Mouse (Mus musculus) myocyte (in vitro differentiated cells): ENCODE results near the gene Ugt1a2.

Experiments
- CEBPB ChIP-seq: IDR thresholded peaks from 2 replicates; pipeline ENCODE4 v1.6.1; 2011; ENCODE audit warnings: mild to moderate bottlenecking, moderate library complexity; ENCODE audit not compliant: poor library complexity, insufficient read depth, severe bottlenecking
- E2F4 ChIP-seq: IDR thresholded peaks from one replicate; pipeline ENCODE4 v1.6.1; 2011; ENCODE audit warnings: mild to moderate bottlenecking, control low read depth, moderate library complexity; ENCODE audit not compliant: insufficient read depth
- MYOD1 ChIP-seq, 3 experiments: IDR thresholded peaks; one replicate each; pipeline ENCODE4 v1.6.1; 2011; ENCODE audit warnings: control low read depth in 2 of 3, low read depth in 2 of 3, mild to moderate bottlenecking in 2 of 3, moderate library complexity in 1 of 3; ENCODE audit not compliant: insufficient read length in 2 of 3, control insufficient read depth in 1 of 3
- POLR2A ChIP-seq: IDR thresholded peaks from one replicate; pipeline ENCODE4 v1.6.1; 2011; ENCODE audit warnings: low read depth, mild to moderate bottlenecking, control low read depth, moderate library complexity; ENCODE audit not compliant: insufficient read length
- POLR2AphosphoS2 ChIP-seq: IDR thresholded peaks from one replicate; pipeline ENCODE4 v1.6.1; 2011; ENCODE audit warnings: low read depth, control low read depth; ENCODE audit not compliant: insufficient read length
- USF1 ChIP-seq: IDR thresholded peaks from one replicate; pipeline ENCODE4 v1.6.1; 2011; ENCODE audit warnings: low read depth, mild to moderate bottlenecking, control low read depth, moderate library complexity

DNA sequence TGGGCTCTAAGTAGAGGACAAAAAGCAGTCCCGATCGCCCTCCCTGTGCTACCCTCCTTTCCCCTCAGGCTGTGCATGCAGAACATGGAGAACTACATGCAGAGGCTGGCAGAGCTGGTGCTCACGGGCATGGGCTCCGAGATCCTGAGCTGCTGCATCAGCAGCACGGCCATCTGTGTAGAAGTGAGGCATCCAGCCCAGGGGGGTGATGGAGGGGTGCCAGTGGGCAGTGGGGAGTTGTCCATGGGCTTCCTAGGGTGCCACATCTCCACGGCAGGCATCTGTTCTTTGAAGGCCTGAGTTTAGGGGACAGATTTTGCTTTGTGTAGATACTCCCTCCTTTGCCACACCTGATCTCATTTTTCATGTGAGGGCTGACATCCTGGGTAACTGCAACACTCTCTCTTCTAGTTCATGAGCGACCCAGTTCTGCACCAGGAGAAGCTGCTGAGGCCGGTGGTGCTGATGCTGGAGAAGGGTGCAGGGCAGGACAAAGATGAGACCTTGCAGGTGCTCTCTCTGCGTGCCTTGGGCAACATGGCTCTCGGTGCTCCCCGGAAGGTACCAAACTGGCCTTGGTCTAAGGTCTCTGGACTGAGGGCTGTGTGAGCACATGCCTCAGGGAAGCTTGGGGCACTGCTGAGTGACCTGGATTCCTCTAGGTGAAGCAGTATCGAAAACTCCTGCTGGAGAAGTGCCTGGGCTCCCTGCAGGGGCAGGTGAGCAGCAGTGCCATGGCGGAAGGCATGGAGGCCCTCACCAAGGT lies 55.8 kb downstream of the Ugt1a2 start:
- TF ChIP-seq USF1 (no peak), MYOD1 (IDR thresholded peaks at IDR 0.05; ENCODE audit: control insufficient read depth in 1 of 3, insufficient read length in 2 of 3, low read depth in 2 of 3) (no peak), POLR2A (no peak), CEBPB (no peak), POLR2AphosphoS2 (no peak), E2F4 (no peak)
